Mouse (Mus musculus): ENCODE measurements at regions not wholly inside any gene's neighbourhood (a gene's known extent, or its start where the extent isn't known, plus 50 kb on each side); places are given as distances from the start of the nearest gene placed in this dataset.

GRCm38 (mm10) chr13:47768963-47769527 is 492.0 kb upstream of the Id4 start:
- no peak for DNase-seq

GRCm38 (mm10) chr13:47777206-47778099 is 483.6 kb upstream of the Id4 start:
- no peak for DNase-seq

GRCm38 (mm10) chr13:47778218-47779009 is 482.6 kb upstream of the Id4 start:
- DNase-seq: no peak

DNA sequence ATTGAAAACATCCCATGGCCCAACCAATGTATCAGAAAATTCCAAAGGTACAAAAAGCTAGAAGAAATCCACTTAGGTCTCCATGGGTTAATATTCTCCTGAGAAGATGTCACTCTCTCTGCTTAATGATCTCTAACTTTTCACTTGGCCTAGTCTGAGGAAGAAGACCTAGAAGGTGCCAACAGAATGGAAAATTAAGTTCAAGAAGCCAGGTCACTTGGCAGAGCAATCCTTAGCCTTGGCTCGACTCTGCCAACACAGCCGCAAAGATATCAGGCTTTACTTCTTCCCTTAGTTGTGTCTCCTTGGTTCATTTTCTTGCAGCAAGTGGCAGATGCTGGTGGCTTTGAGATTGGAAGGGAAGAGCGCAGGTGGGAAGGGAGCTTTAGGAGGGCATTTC is 476.6 kb upstream of the Id4 start:
- no peak for DNase-seq

DNA sequence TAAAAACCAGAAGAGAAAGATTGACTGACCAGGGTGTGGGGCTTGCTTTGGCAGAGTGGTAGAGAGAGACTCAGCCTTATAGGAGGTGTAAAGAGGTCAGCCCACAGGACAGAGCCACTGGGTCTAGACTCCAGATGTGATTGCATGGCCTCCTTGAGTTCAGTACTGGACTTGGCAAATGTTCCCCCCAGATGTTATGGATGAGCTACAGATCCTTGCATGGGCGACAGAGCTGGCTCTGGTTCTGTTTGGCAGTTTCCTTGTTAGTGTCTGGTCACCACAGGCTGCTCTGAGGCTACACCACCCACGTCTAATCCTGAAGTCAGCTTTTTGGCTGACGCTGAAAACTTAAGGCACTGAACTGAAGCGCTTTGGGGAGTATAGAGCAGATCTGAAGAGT is 463.2 kb upstream of the Id4 start:
- DNase-seq: no peak

DNA sequence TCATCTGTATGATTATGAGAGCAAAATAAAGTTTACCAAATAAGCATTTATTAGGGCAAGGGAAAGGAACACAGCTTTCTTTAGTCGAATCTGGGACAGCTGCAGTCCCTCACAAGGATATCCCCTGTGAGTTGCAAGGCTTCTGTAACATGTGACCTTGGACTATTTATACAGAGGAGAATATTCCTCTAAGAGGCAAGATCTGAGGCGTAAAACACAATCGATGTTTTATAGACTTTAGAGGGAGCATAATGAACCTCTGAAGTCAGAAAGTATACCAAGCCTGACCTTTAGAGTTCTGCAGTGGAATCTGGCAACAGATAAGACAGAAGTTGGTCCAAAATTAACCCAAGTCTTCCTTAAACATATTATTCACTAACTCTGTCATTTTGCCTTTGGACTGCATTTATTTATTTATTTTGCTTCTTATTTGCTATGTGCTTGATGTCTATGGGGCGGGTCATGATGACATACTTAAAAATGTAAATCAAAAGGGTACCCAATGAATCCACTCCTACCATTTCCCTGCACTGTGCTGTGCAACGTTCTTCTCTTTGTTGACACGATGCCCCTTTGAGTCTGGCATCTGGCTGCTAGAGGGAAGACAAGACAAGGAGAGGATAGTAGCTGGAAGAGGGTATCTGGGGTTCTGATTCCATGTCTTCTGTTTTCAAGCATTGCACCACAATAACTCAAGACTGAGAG is 449.2 kb upstream of the Id4 start:
- DNase-seq: no peak

DNA sequence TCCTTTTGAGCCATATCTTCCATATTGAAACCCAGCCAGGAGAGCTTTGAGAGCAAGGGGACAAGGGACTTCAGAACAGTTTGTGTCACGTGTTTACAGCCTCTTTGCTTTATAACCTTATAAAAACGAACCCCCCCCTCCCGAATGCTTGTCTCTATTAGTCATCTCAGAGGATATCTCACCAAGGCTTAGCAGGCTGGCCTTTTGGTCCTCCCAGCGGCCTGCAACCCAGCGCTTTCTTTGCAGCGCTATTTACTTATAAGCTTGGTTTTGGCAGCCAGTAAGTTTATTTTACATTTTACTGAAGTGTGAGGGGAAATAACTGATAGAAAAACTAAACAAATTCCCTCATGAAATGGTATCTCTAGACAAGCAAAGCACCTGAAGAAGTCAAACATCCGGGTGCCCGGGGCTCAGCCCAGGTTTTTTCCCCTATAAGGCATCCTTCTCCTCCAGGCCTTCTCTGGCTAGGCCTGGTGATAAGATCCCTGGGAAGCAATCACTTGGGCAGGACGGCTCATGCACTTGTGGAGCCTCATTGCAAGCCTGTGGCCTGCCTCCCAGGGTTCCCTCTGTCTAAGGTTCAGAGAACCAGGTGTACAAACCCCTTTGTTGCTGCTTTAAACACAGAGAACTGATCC is 442.0 kb upstream of the Id4 start:
- no peak for DNase-seq

DNA sequence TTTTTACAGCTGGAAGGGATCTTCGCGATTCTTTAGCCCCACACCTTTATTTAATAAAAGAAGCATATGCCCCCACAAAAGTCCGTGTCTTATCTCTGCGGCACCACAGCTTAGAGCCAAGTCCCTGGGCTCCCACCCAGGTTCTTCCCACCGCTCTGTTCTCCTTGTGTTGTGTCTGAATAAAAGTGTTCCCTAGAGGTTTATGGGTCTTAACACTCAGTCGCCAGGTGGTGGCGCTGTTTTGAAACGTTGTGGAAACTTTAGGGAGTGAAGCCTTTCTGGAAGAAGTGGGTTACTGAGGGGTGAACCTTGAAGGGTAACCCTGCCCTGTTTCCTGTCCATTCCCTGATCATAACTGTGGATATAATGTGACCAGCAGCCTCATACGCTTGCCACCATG is 424.5 kb upstream of the Id4 start:
- DNase-seq: no peak

- no peak for DNase-seq
These were observed 418.6 kb upstream of the Id4 start for GRCm38 (mm10) chr13:47842418-47842817.

DNA sequence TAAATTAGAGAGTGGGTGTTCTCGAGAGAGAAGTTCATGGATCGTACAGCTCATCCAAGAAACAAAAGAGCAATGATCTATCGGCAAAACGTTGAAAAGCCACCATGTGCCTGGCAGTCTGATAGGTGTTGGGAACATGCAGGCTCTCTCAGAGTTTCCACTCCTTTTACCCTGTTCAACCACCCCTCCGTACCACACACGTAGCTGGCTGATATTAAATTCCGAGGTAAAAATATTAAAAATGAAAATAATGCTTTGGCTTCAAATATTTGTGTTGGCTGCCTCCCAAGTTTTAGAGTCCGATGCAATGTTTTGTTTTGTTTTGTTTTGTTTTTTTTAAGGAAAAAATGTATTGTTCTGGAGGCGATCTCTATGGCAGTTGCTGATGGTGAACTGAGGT is 418.0 kb upstream of the Id4 start:
- no peak for DNase-seq

DNA sequence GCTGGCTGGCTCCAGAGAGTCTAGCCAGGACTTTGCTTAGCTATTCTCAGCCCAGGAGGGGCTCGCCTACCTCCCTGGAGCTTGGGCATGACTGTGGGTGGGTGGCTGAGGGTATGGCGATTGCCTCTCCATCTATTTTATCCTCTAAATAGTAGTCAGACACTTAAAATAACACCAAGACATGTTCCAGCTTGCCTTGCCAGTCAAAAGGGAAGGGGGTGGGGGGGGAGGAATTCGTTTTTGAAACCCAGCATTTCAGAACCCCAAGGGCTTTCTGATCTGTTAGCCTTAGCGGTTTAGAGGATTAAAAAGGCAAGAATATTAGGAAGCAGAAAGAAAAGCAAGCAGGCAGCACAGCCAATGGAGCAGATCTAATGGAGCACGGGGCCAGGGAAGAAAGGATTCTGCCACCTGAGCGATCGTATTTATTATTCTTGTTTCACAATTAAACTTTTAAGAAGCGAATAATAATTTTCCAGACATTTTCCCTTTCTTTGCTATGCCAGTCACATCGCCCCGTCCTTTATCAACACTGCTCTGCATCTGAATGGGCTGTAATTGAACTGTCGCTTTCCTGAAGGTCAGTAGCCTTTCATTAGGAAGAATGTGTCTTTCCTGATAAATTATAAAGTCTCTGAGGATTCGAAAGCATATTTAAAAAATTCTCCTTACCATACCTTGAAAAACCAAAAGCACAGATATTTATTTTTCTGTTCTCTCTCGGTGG is 417.3 kb upstream of the Id4 start:
- no peak for DNase-seq

DNA sequence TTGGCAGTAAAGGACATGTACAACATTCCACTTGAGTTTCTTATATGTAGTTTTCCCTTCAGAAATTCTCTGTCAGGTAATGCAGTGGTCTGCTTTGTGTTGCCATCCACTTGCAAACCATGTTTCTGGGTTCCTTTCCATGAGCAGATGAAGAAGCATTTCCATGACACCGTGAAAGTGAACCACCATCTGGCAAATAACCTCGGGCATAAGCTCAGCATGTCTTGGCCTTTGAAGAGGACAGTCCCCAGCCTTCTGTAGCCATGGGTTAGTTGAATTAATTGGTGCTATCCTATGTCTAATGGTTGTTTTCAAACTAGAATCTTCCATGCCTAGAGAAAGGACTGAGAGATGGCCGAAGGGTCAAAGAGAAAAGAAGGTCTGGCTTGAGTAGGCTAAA is 414.3 kb upstream of the Id4 start:
- no peak for DNase-seq

- DNase-seq: no peak
These were observed 412.4 kb upstream of the Id4 start for GRCm38 (mm10) chr13:47848371-47849188.

- DNase-seq: no peak
These were observed 405.5 kb upstream of the Id4 start for GRCm38 (mm10) chr13:47855422-47856108.

GRCm38 (mm10) chr13:47858946-47859345 is 402.1 kb upstream of the Id4 start:
- no peak for DNase-seq

DNA sequence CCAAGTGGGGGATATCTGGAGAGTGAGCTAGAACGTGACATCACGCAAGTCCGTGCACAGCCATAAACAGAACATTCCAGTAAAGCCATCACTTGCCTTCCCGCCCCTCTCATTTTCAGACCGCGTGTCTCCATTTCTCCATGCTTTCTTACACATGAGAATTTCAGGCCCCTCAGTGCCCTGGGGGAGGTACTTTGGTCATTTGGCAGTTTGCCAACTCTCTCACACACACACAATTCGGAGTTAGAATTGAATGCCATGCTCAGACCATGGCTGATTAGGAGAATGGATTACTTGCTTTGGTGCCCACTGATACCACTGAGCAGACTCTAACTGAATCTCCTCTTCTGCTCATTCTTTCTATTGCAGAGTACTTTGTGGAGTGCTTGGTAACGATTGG is 400.7 kb upstream of the Id4 start:
- DNase-seq: no peak

DNA sequence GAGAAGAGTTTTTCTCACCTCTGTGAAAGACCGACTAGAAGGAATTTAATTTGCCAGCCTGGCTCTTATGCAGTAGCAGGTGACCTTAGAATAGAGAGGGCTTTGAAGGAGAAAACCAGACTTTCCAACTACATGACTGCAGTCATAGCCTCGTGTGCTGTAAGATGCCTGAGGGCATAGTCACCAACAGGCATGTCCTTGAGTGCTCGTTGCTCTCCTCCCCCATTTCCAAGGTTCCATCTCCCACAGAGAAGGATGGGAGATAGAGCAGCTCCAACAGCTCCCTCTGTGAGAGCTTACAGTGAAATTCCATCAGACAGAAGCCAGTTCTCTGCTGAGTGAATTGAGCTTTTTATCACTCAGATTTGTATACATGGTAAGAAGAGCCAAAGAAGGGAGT is 398.1 kb upstream of the Id4 start:
- DNase-seq: no peak

DNA sequence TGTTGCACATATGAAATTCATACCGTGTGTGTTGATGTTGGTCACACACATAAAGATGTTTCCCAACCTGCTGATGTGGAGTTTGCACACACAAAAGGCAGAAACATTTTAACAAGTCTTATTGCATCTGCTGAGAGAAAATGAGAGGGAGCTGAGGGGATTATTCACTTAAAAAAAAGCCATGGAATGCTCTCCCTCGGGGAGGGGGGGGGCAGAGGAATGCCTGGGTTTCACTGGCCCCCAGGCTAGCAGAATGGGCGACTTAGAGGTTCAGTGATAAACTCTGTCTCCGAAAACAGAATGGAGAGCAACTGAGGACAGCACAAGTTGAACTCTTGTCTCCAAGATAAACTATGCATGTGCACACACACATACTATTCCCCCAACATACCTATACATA is 392.4 kb upstream of the Id4 start:
- DNase-seq: no peak

DNA sequence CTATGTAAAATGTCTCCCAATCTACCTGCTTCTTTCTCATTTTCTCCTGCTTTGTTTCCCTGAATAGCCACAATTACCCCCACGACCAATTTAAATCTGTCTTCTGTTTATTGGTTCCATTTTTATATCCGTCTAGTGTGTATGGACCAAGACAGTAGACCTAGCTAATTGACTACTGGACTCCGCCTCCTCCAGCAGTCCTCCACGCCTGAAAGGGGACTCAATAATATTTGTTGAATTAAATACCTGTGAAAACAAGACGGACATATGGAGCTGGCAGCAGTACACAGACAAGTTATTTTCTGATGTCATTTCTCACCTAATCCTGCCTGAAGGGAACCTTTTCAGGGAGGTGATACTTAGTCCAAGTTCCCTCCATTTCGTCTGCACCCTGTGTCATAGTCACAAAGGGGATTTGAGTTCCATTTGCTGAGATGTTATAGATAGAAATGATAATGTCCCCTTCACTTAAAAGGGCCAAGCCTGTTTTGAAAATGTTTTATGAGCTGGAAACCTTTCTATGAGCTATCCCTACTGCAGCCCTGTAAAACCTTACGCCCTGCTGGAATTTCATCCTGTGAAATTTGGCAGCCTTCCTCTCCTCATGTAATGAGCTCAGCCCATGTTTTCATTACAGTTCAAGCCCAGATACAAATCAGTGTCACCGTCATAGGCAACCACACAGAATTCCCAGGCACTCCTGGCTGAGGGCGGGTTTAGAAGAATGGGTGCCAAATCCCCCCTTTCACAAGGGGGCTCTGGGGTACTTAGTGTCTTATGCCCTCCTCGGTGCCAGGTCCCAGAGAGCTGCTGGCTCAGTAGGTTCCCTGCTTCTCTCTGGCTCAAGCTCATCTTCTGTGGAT is 391.1 kb upstream of the Id4 start:
- no peak for DNase-seq
